Mouse (Mus musculus) inflammation-experienced regulatory T-cells, adult 16 weeks (primary cell): ENCODE measurements around the gene Zfp626. TPM values are rescaled to one million over a fixed set of nuclear protein-coding genes. Genes with fewer than 3 reads are reported as not detected.

Source experiments
- polyA plus RNA-seq: library from polyadenylated mRNA; unstranded; fragments of 100-300 nt; shearing (Covaris generic); gene quantifications from one replicate; pipeline ENCODE4 v1.2.1, GENCODE M21; 2017

The Zfp626 gene
- 4.0 TPM for polyA plus RNA-seq

GRCm38 (mm10) chr7:27806896-27807295 lies at the start of gene Zfp626:
Zfp626 (plus strand) TSS chr7:27807196.

GRCm38 (mm10) chr7:27838323-27839249 lies 31.6 kb downstream of the Zfp626 start, which contains the start of gene Zfp59:
Zfp59 (plus strand) TSS chr7:27838607.

GRCm38 (mm10) chr7:27857227-27857626 lies 50.2 kb downstream of the Zfp626 start, which contains the start of gene Zfp607a:
Zfp607a (plus strand) TSS chr7:27857527.

Other genes starting within 250 kb of the Zfp626 start
- gene Akt2, start 215.6 kb upstream of the Zfp626 start, polyA plus RNA-seq, result 111 TPM
- not detected for gene Ttc9b, start 153.3 kb upstream of the Zfp626 start, polyA plus RNA-seq
- 1.1 TPM for gene Map3k10, start 132.6 kb upstream of the Zfp626 start, polyA plus RNA-seq
- 3.5 TPM for gene Zfp607b, start 117.9 kb upstream of the Zfp626 start, polyA plus RNA-seq
- 22.0 TPM for gene Zfp60, start 75.8 kb upstream of the Zfp626 start, polyA plus RNA-seq
- gene Zfp59, start 31.4 kb downstream of the Zfp626 start, polyA plus RNA-seq, result 11.5 TPM
- 13.5 TPM for gene Zfp607a, start 50.3 kb downstream of the Zfp626 start, polyA plus RNA-seq
- gene Zfp974, start 122.3 kb downstream of the Zfp626 start, polyA plus RNA-seq, result 15.0 TPM
- gene Zfp780b, start 172.0 kb downstream of the Zfp626 start, polyA plus RNA-seq, result 14.0 TPM
- 9.3 TPM for gene Zfp850, start 206.9 kb downstream of the Zfp626 start, polyA plus RNA-seq
- gene Psmc4, start 242.9 kb downstream of the Zfp626 start, polyA plus RNA-seq, result 229 TPM